Mouse (Mus musculus): ENCODE data around the gene Eif2b2. TPM values are rescaled to one million over a fixed set of nuclear protein-coding genes. Genes with fewer than 3 reads are reported as not detected.

The Eif2b2 gene
- polyA plus RNA-seq (2017; shearing (Covaris generic)) = 109 TPM

DNA sequence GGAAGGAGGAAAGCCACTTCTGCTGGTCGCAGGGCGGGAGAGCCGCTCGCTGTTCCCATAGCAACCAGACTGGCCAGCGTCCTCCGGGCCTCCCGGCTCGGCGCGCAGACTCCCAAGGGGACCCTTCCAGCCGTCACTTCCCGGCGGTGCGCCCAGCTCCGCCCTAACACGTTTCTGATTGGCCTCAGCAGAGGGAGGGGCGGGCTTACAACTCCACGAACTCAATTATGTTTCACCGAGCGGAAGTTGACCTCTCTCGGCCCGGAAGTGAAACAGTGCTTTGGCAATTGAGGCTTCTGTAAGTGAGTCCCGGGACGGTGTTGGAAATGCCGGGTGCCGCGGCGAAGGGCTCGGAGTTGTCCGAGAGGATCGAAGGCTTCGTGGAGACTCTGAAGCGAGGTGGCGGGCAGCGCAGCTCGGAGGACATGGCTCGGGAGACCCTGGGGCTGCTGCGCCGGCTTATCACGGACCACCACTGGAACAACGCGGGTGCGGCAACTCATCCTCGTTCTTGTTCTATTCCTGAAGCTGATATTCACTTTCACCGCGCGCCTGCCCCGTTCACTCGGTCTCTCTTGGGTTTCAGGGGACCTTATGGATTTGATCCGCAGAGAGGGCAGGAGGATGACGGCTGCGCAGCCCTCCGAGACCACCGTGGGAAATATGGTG, at the start of gene Eif2b2:
Gene Eif2b2 (plus strand): TSS at position 246 of the 669 bp plus-strand sequence.

DNA sequence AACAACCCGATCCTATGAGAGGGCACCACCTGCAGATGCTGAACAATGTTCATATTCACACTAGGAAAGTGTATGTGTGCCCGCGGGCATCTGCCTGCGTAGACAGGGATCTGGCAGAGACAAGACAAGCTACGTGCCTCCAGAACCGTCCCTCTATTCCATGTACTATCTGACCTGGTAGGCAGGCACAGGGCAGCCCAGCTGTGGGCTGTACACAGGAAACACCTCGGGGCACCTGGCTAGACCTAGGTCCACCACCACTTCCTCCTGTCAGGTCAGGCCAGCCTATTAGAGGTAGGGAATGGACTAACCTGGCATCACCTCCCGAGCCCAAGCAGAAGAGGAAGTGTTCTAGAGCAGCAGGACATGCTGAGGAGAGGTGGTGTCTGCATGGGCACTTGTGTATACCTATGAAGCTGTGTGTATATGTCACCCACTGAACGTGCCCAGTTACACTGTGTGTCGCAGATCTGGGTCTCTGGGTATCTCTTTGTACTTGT, 41.5 kb upstream of the Eif2b2 start, which contains the start of gene Pgf:
Gene Pgf (minus strand): TSS at position 51 of the 500 bp plus-strand sequence.

DNA sequence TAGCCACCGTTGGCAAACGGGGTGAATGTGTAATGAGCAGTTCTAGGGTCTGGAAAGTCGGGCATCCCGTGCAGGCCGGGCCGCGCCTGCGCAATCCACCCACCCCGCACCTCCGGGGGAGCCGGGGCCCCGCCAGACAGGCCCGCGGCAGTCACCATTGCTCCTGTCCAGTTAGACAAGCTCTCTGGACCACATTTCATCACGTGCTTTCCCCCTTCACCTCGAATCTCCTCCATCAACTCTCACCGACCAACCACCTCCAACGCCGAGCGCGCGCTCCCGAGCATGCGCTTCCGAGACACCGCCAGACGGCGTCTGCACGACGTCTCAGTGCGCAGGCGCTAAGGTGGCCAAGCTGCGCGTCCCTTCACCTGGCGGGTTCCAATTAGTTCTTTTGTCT, 51.0 kb downstream of the Eif2b2 start, which contains the start of gene Mlh3:
Gene Mlh3 (minus strand): TSS at position 281 of the 400 bp plus-strand sequence.

Other genes with a start within 250 kb of the Eif2b2 start
- gene Fcf1, start 248.6 kb upstream of the Eif2b2 start, polyA plus RNA-seq (2017; shearing (Covaris generic)) = 140 TPM
- gene Arel1, start 248.6 kb upstream of the Eif2b2 start, polyA plus RNA-seq (2017; shearing (Covaris generic)) = 66.8 TPM
- gene Ylpm1, start 223.2 kb upstream of the Eif2b2 start, polyA plus RNA-seq (2017; shearing (Covaris generic)) = 28.4 TPM
- 9.2 TPM for gene Prox2, start 108.7 kb upstream of the Eif2b2 start, polyA plus RNA-seq (2017; shearing (Covaris generic))
- gene Dlst, start 108.6 kb upstream of the Eif2b2 start, polyA plus RNA-seq (2017; shearing (Covaris generic)) = 100 TPM
- gene Rps6kl1, start 68.2 kb upstream of the Eif2b2 start, polyA plus RNA-seq (2017; shearing (Covaris generic)) = 1.4 TPM
- not detected for gene Pgf, start 41.7 kb upstream of the Eif2b2 start, polyA plus RNA-seq (2017; shearing (Covaris generic))
- gene Mlh3, start 51.1 kb downstream of the Eif2b2 start, polyA plus RNA-seq (2017; shearing (Covaris generic)) = 21.4 TPM
- gene Acyp1, start 69.0 kb downstream of the Eif2b2 start, polyA plus RNA-seq (2017; shearing (Covaris generic)) = 60.6 TPM
- 0.44 TPM for gene Zc2hc1c, start 69.1 kb downstream of the Eif2b2 start, polyA plus RNA-seq (2017; shearing (Covaris generic))
- gene Nek9, start 119.9 kb downstream of the Eif2b2 start, polyA plus RNA-seq (2017; shearing (Covaris generic)) = 17.3 TPM
- 169 TPM for gene Tmed10, start 155.4 kb downstream of the Eif2b2 start, polyA plus RNA-seq (2017; shearing (Covaris generic))